Mouse (Mus musculus): ENCODE results near the gene Slc2a2.
A peak's percentile ranks its signal among the peaks of the same experiment; 100 is the strongest.
"Not testable (repeated sequence)": the region's sequence is repeated elsewhere in the genome, so short reads cannot be mapped to it uniquely, and the experiment has no call there.

The Slc2a2 gene

GRCm38 (mm10) chr3:28734712-28735111 lies 37.0 kb downstream of the Slc2a2 start:
- no peak for DNase-seq (ENCODE audit: low spot score in 2 of 2)

DNA sequence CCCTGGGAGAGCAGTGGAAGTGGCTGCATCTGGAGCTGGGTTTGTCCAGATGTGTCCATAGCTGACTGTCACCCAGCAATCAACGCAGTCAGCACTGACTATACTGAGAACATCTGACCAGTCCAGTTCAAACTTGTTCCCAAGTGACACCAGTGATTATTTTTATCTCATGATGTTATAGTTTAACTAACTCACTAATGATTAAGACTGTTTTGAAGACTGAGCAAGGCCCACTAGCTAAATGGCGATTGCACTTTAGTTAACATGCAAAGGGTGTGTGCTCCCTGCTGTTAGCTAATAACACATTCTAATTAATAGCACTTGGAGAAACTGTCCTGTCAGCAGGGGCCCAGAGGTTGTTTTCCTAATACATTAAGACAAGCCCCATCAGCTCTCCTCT lies 39.3 kb downstream of the Slc2a2 start:
- no peak for DNase-seq (ENCODE audit: low spot score in 2 of 2)

- DNase-seq (ENCODE audit: low spot score in 2 of 2): no peak
These were observed 42.6 kb downstream of the Slc2a2 start for GRCm38 (mm10) chr3:28740353-28740752.

- DNase-seq (ENCODE audit: low spot score in 2 of 2): no peak
These were observed 45.5 kb downstream of the Slc2a2 start for GRCm38 (mm10) chr3:28743251-28743650.

GRCm38 (mm10) chr3:28745835-28746483 lies 48.3 kb downstream of the Slc2a2 start:
- DNase-seq (ENCODE audit: low spot score in 2 of 2): peak; percentile 65 to 83

GRCm38 (mm10) chr3:28748151-28748550 lies 50.4 kb downstream of the Slc2a2 start:
- no peak for DNase-seq (ENCODE audit: low spot score in 2 of 2)

DNA sequence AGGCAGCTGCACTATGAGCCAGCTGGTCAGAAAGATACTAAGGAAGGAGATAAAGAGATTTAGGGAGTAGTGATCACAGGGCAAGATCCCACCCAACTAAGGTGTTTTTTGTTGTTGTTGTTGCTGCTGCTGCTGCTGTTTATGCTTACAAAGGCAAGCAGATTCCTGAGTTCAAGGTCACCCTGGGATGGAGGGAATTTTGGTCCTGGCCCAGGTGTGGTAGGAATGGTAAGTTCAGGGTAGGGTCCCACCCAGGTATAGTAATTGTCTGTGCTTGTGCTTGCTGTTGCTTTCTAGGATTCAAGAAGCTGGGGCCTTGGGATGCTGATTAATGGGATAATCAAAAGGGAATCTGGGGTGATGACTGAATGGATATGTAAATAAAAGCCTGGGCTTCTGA lies 51.3 kb downstream of the Slc2a2 start:
- no peak for DNase-seq (ENCODE audit: low spot score in 2 of 2)

- no peak for DNase-seq (ENCODE audit: low spot score in 2 of 2)
These were observed 57.8 kb downstream of the Slc2a2 start for GRCm38 (mm10) chr3:28755477-28755876.

GRCm38 (mm10) chr3:28761225-28761789 lies 63.6 kb downstream of the Slc2a2 start:
- no peak for DNase-seq (ENCODE audit: low spot score in 2 of 2)

DNA sequence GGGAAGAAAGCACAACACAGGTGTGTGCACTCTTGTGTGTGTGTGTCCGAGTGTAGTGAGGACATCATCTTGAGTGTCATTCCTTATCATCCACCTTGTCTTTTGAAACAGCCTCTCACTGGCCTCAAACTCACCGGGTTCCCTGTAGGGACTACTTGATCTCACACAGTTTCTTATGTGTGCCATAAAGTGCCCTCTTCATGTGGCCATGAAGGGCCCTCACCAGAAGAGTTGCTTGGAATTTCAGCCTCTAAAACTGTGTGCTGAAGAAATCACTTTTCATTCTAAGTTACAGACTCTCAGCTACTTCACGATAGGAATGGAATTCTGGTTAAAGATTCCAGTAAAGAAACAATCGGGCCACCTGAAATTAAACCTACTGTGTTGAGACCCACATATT lies 69.2 kb downstream of the Slc2a2 start:
- DNase-seq (ENCODE audit: low spot score in 2 of 2): no peak

DNA sequence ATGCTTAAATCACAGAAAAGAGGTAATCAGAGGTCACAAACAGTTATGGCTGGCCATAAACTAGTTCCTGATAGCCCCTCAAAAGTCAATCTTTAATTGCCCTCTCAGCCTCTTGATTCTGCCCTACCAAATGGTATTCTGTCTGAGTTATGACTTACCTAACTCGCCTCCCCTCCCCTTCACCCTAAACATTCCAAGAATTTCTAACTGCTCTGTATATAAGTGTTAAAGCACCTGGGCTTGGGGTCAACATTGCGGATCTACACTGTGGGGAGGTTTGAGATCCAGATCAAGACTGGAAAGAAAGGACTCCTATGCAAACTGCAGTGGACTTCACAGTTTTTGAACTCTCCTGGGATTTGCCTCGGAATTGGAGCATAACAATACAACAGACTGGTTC lies 70.5 kb downstream of the Slc2a2 start:
- DNase-seq (ENCODE audit: low spot score in 2 of 2): no peak

- not testable (repeated sequence) for DNase-seq (ENCODE audit: low spot score in 2 of 2)
These were observed 75.2 kb downstream of the Slc2a2 start for GRCm38 (mm10) chr3:28772919-28773318.

- DNase-seq (ENCODE audit: low spot score in 2 of 2): no peak
These were observed 77.7 kb downstream of the Slc2a2 start for GRCm38 (mm10) chr3:28775361-28775760.

GRCm38 (mm10) chr3:28775958-28776357 lies 78.3 kb downstream of the Slc2a2 start:
- no peak for DNase-seq (ENCODE audit: low spot score in 2 of 2)

DNA sequence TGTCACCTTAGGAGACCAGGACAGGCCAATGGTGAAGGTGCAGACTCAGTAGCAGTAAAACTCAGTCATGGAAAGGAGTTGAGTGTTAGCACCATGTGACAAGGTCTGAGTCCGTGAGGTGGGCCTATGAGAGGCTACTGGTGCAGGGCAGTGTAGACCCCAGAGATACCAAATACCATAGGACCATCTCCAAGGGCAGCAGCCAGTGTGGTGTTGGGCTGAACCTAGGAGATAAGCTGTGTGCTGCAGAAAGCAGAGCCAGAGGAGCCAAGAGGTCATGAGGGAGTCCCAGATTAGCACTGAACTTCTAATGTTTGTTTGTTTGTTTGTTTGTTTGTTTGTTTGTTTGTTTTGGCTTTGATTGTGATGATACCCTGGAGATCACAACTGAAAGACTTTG lies 78.8 kb downstream of the Slc2a2 start:
- DNase-seq (ENCODE audit: low spot score in 2 of 2): no peak

- DNase-seq (ENCODE audit: low spot score in 2 of 2): no peak
These were observed 82.8 kb downstream of the Slc2a2 start for GRCm38 (mm10) chr3:28780511-28780910.
